Mouse (Mus musculus) stomach, postnatal 0 days (tissue): Measurements from ENCODE around the gene Kdm5a. TPM values are rescaled to one million over a fixed set of nuclear protein-coding genes. Genes with fewer than 3 reads are reported as not detected.

Experiments used
- ATAC-seq: fragments of 200-750 bp; cut with Nextera tagmentation; 2 replicates; pipeline ENCODE4 v1.8.0; 2017; ENCODE audit not compliant: low FRiP score, low TSS enrichment
- DNase-seq: peaks from one replicate; pipeline ENCODE4 v3.0.0-alpha.2; 2016; ENCODE audit warnings: low spot score
- H3K27ac ChIP-seq: fragments of 300-500 bp; sonication (generic); replicated peaks from 2 replicates; pipeline ENCODE4 v1.5.1; 2014; ENCODE audit warnings: mild to moderate bottlenecking, control low read depth
- H3K27me3 ChIP-seq: fragments of 300-500 bp; sonication (generic); 2 replicates; pipeline ENCODE4 v1.6.1; 2014; ENCODE audit warnings: low read length; ENCODE audit not compliant: control insufficient read depth, insufficient read depth
- H3K36me3 ChIP-seq: fragments of 300-500 bp; sonication (generic); 2 replicates; pipeline ENCODE4 v1.6.1; 2014; ENCODE audit warnings: low read length, mixed read lengths; ENCODE audit not compliant: control insufficient read depth, insufficient read depth
- H3K4me1 ChIP-seq: fragments of 300-500 bp; sonication (generic); replicated peaks from 2 replicates; pipeline ENCODE4 v1.6.1; 2014; ENCODE audit warnings: antibody characterized with exemption; ENCODE audit not compliant: control insufficient read depth, insufficient read depth
- H3K4me2 ChIP-seq: fragments of 300-500 bp; sonication (generic); replicated peaks from 2 replicates; pipeline ENCODE4 v1.6.1; 2014; ENCODE audit warnings: low read depth, mild to moderate bottlenecking, control low read depth, moderate library complexity
- H3K4me3 ChIP-seq: fragments of 300-500 bp; sonication (generic); 2 replicates; pipeline ENCODE4 v1.5.1; 2014; ENCODE audit warnings: low read depth, low read length, control low read depth
- H3K9ac ChIP-seq: fragments of 300-500 bp; sonication (generic); 2 replicates; pipeline ENCODE4 v1.6.1; 2014; ENCODE audit warnings: mild to moderate bottlenecking, low read length, control low read depth, mixed read lengths
- H3K9me3 ChIP-seq: fragments of 300-500 bp; sonication (generic); 2 replicates; pipeline ENCODE4 v1.6.1; 2016; ENCODE audit warnings: low read length; ENCODE audit not compliant: control insufficient read depth
- CTCF ChIP-seq: IDR thresholded peaks from 2 replicates; pipeline ENCODE4 v1.5.1; 2016; ENCODE audit warnings: antibody characterized with exemption, low read depth, mild to moderate bottlenecking, moderate library complexity
- EP300 ChIP-seq: optimal IDR thresholded peaks from 2 replicates; pipeline ENCODE3; 2016; ENCODE audit warnings: antibody characterized with exemption
- WGBS: fragments of 180-500 bp; shearing (Covaris S2); extraction: QIAGEN DNeasy Blood & Tissue Kit; methylation state at CpG from one replicate; pipeline ENCODE4 v1.1.7; 2014; 5-methylcytosine and 5-hydroxymethylcytosine counted together
- polyA plus RNA-seq: library from polyadenylated mRNA; unstranded; fragments of >200 nt; fragmentation: Nextera tagmentation; extraction: Ambion mirVana; gene quantifications from 2 replicates; pipeline ENCODE4 v1.2.1, GENCODE M21; 2015

Kdm5a gene
- polyA plus RNA-seq, 1 experiment from 2014 or later = 23.1 TPM

DNA sequence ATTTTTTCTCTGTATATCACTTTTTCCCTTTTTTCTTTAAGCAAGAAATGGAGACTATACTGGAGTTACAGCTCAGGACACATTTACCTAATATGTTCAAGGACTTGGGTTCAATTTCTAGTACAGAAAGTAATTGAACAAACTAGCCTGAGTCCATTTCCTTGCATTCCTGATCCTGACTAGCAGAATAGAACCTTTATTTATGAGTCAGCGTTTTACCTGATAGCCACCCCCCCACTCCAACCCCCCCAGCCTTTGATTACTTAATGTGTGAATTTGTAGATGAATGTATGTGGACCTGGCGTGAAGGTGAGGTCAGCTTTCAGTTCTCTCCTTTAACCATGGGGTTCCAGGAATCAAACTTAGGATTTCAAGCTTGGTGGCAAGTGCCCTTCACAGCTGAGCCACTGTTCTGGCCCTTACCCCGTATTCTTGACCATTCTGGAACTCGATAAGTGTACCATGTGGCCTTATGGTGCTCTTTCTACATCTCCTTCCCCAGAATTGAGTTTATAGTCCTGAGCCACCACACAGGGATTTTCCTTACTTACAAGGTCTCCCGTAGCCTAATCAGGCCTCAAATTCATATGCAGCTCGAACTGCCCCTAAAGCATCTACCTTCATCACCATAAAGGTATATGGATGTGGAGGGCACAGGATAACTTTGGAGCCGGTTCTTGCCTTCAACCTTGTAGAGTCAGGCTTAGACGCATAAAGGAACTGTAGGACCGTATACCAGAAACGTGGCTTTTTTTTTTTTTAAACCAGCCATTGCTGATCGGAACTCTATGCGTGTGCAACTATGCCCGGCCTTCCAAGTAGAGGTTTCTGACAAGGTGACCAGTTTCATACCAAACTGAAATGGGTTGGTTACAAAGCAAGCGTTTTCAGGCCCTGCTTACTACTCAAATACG, 893 bp upstream of the Kdm5a start:
- TF ChIP-seq CTCF = no peak
- Histone ChIP-seq H3K4me1 (no peaks in the 10 kb centered on the region), H3K27ac (peak overlapping the region; percentile 98), H3K9ac (peak overlapping the region; percentile 95), H3K4me3 (peak overlapping the region; percentile 96), H3K27me3 (no peaks in the 10 kb centered on the region), H3K4me2 (peak overlapping the region; percentile 74), H3K9me3 (no peaks in the 10 kb centered on the region), H3K36me3 (no peaks in the 10 kb centered on the region)
- ATAC-seq (no peak), DNase-seq (peak; percentile 27)
- 16% methylated on average over 15 of the region's 15 CpGs for WGBS

DNA sequence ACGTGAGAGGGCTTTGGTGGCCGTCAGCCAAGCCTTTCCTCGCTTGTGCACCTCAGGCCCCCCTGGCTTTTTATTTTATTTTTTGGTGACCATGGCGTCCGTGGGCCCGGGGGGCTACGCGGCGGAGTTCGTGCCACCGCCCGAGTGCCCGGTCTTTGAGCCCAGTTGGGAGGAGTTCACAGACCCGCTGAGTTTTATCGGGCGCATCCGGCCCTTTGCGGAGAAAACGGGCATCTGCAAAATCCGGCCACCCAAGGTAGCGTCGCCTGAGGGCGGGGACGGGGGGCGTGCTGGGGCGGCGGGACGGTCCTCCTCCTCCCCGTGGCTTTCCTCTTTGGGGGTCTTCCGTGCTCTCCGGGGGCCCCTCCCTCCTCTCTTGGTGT, 590 bp downstream of the Kdm5a start:
- DNase-seq (no peak), ATAC-seq (peak; percentile 27)
- Histone ChIP-seq H3K4me2 (peak overlapping the region; percentile 74), H3K36me3 (peaks cover 8% of the 10 kb centered on the region; the same call in 1 of the 2 replicates), H3K27me3 (no peaks in the 10 kb centered on the region), H3K4me3 (peak overlapping the region; percentile 96), H3K27ac (peak overlapping the region; percentile 98), H3K9me3 (no peaks in the 10 kb centered on the region), H3K4me1 (no peaks in the 10 kb centered on the region), H3K9ac (peak overlapping the region; percentile 95)
- under 1% methylated on average over 31 of the region's 31 CpGs for WGBS
- TF ChIP-seq CTCF (no peak), EP300 (no peak)

DNA sequence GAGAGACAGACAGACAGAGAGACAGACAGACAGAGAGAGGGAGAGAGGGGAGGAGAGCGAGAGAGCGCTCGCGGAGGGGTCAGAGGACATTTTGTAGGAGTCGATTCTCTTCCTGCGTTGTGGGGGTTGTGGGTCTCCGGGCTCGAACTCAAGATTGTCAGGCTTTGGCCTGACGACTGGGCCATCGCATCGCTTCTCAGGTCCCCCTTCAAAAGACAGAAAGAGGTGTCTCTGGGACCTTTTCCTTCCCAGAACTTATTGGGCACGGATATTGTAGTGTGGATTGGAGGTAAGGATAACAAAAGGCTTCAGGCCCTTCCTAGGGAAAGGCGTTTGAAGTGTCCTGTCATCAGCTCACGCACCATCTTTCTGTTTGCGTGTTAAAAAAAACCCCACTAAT, 1.1 kb downstream of the Kdm5a start:
- Histone ChIP-seq H3K4me2 (peak overlapping the region; percentile 74), H3K9ac (peak overlapping the region; percentile 95), H3K27ac (0 out of 2 replicates have a peak overlapping the region, but pooled peaks have one; percentile 13), H3K27me3 (no peaks in the 10 kb centered on the region), H3K4me1 (no peaks in the 10 kb centered on the region), H3K4me3 (peak overlapping the region; percentile 96), H3K9me3 (no peaks in the 10 kb centered on the region), H3K36me3 (peaks cover 11% of the 10 kb centered on the region; the same call in 1 of the 2 replicates)
- TF ChIP-seq CTCF (no peak), EP300 (no peak)
- peak; percentile 24 for DNase-seq
- no peak for ATAC-seq
- WGBS = 3% methylated on average over 15 of the region's 15 CpGs

DNA sequence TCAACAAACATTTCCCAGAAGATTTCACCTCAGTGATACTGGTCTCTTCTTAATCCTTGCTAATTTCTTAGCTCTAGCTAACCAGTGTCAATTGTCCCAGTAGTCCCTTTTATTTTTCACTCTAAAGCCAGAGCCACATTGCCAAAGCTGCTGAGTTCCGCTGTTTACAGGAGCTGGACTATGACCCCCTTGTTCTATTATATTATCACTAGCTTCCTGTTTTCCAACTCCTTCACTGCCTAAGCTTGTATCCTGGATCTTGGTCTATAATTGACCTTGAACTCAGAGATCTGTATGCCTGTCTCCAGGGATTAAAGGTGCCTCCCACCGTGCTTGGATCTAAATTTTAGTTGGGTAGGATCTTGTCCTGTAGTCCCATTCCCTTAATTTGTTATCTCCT, 12.8 kb downstream of the Kdm5a start:
- Histone ChIP-seq H3K4me3 (no peak overlapping the region), H3K9me3 (no peaks in the 10 kb centered on the region), H3K9ac (no peak overlapping the region), H3K27ac (no peak overlapping the region), H3K4me1 (no peaks in the 10 kb centered on the region), H3K36me3 (peaks cover 30% of the 10 kb centered on the region), H3K27me3 (no peaks in the 10 kb centered on the region), H3K4me2 (no peak overlapping the region)
- ATAC-seq (no peak), DNase-seq (no peak)
- WGBS = 85% methylated on average over 2 of the region's 2 CpGs
- TF ChIP-seq EP300 = no peak

DNA sequence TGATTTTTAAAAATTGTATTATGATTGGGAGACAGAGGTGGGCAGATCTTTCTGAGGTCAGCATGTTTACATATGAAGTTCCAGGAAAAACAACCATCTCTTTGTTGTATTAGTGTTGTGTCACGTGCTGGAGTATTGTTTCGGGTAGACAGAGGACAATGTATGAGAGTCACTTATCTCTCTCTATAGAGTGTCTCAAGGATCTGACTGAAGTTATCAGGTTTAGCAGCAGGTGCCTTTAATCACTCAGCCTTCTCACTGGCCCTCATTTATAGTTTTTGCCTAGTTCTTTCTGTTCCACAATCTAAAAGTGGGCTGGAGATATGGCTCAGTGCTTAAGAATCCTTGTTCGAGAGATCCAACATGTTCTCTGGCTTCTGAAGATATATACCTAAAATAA, 26.1 kb downstream of the Kdm5a start:
- no peak overlapping the region for H3K27ac ChIP-seq
- ATAC-seq (no peak), DNase-seq (no peak)
- H3K27me3 ChIP-seq = no peaks in the 10 kb centered on the region
- H3K9me3 ChIP-seq = no peaks in the 10 kb centered on the region
- no peak for TF ChIP-seq CTCF
- no peak for TF ChIP-seq EP300
- 81% methylated on average over 3 of the region's 3 CpGs for WGBS
- H3K36me3 ChIP-seq = peaks cover 7% of the 10 kb centered on the region
- no peak overlapping the region for H3K4me2 ChIP-seq
- H3K4me3 ChIP-seq = no peak overlapping the region
- no peak overlapping the region for H3K9ac ChIP-seq
- no peaks in the 10 kb centered on the region for H3K4me1 ChIP-seq

DNA sequence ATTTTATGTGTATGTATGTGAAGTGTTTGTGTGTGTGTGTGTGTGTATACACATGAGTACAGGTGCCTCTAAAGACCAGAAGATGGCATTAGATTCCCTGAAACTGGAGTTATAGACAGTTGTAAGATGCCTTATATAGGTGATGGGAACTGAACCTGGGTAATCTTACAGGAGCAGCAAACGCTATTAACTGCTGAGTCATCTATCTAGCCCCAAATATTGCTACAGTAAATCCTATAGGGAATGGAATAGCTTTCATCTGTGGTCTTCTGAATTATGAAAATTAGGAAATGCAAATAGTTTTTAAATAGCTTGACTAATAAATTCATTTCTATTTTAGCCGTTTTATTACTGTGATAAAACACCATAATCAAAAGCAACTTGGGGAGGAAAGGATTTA, 28.9 kb downstream of the Kdm5a start:
- H3K4me3 ChIP-seq = no peak overlapping the region
- H3K9ac ChIP-seq = no peak overlapping the region
- no peaks in the 10 kb centered on the region for H3K27me3 ChIP-seq
- DNase-seq (no peak), ATAC-seq (no peak)
- 88% methylated on average over 2 of the region's 2 CpGs for WGBS
- no peaks in the 10 kb centered on the region for H3K9me3 ChIP-seq
- no peak overlapping the region for H3K27ac ChIP-seq
- TF ChIP-seq EP300 (no peak), CTCF (no peak)
- H3K4me1 ChIP-seq = no peaks in the 10 kb centered on the region
- no peak overlapping the region for H3K4me2 ChIP-seq
- peaks cover 13% of the 10 kb centered on the region for H3K36me3 ChIP-seq
